Mouse (Mus musculus): ENCODE results near the gene Pms2. TPM values are rescaled to one million over a fixed set of nuclear protein-coding genes. Genes with fewer than 3 reads are reported as not detected.

Pms2 gene
- polyA plus RNA-seq, 1 experiment: 10.1 TPM

GRCm38 (mm10) chr5:143982361-143982760, 72.6 kb downstream of the Pms2 start:
- no peak for TF ChIP-seq POLR2A (IDR thresholded peaks at IDR 0.05; ENCODE audit: borderline replicate concordance, control insufficient read depth, low read depth, low read length)
- no peak for TF ChIP-seq CTCF (IDR thresholded peaks at IDR 0.05; ENCODE audit: control insufficient read depth, insufficient read depth, low read length)
- no peaks in the 10 kb centered on the region for H3K4me1 ChIP-seq (ENCODE audit: control insufficient read depth, insufficient read depth, low read length)
- WGBS: 77% methylated on average over 2 of the region's 2 CpGs

More at GRCm38 (mm10) chr5:143982361-143982760, 72.6 kb downstream of the Pms2 start:
- Histone ChIP-seq H3K4me3 (replicated peaks; ENCODE audit: control insufficient read depth, low read depth, low read length) (no peak overlapping the region), H3K27ac (ENCODE audit: control insufficient read depth, insufficient read depth, low read depth, low read length, poor library complexity) (no peak overlapping the region)

Other genes starting within 250 kb of the Pms2 start
- 6.1 and 6.2 TPM in 2 replicates for gene Usp42, start 177.7 kb upstream of the Pms2 start, polyA plus RNA-seq (2011; ENCODE audit: insufficient read depth, insufficient read length, low replicate concordance, missing spikeins)
- 67.6 and 84.5 TPM in 2 replicates for gene Eif2ak1, start 92.2 kb upstream of the Pms2 start, polyA plus RNA-seq (2011; ENCODE audit: insufficient read depth, insufficient read length, low replicate concordance, missing spikeins)
- gene Ankrd61, start 12.3 kb upstream of the Pms2 start, polyA plus RNA-seq (2011; ENCODE audit: insufficient read depth, insufficient read length, low replicate concordance, missing spikeins): not detected in 2 replicates
- gene Aimp2, start 117 bp upstream of the Pms2 start, polyA plus RNA-seq (2011; ENCODE audit: insufficient read depth, insufficient read length, low replicate concordance, missing spikeins): 21.8 and 24.3 TPM in 2 replicates
- 1.5 and 4.5 TPM in 2 replicates for gene Gm42421, start 18.2 kb downstream of the Pms2 start, polyA plus RNA-seq (2011; ENCODE audit: insufficient read depth, insufficient read length, low replicate concordance, missing spikeins)
- 1.9 and 4.8 TPM in 2 replicates for gene Rsph10b, start 23.1 kb downstream of the Pms2 start, polyA plus RNA-seq (2011; ENCODE audit: insufficient read depth, insufficient read length, low replicate concordance, missing spikeins)
- gene Ccz1, start 104.9 kb downstream of the Pms2 start, polyA plus RNA-seq (2011; ENCODE audit: insufficient read depth, insufficient read length, low replicate concordance, missing spikeins): 29.1 and 44.4 TPM in 2 replicates
- gene Ocm, start 116.7 kb downstream of the Pms2 start, polyA plus RNA-seq (2011; ENCODE audit: insufficient read depth, insufficient read length, low replicate concordance, missing spikeins): not detected in 2 replicates
- 4.3 and 5.5 TPM in 2 replicates for gene Lmtk2, start 190.5 kb downstream of the Pms2 start, polyA plus RNA-seq (2011; ENCODE audit: insufficient read depth, insufficient read length, low replicate concordance, missing spikeins)

Measured in bone marrow, adult 2 months (tissue).